Mouse (Mus musculus): ENCODE measurements around the gene Tac1. TPM values are rescaled to one million over a fixed set of nuclear protein-coding genes. Genes with fewer than 3 reads are reported as not detected.
"Not testable (repeated sequence)": the region's sequence is repeated elsewhere in the genome, so short reads cannot be mapped to it uniquely, and the experiment has no call there.

Tac1 gene
- total RNA-seq (2021), result 1 to 10 TPM; 5.9 to 8.3 TPM
- long read RNA-seq, experiment 1, partial matches to known transcripts, result 0 of 1 reads
- long read RNA-seq, experiment 1, other reads (novel, unspliced or antisense), result 1 of 1 reads
- long read RNA-seq, experiment 2, partial matches to known transcripts, result 0 of 2 reads
- long read RNA-seq, experiment 2, other reads (novel, unspliced or antisense), result 1 of 2 reads

- Histone ChIP-seq H3K4me3 (peak within 1 kb of the TSS; percentile 38), H3K27ac (no peak within 1 kb of the TSS)
- DNase-seq (ENCODE audit: low spot score in 2 of 2), result no peak
- TF ChIP-seq CTCF (conservative IDR thresholded peaks at IDR 0.05), result no peak
Observed at GRCm38 (mm10) chr6:7554829-7555391, at the start of gene Tac1. Gene Tac1, plus strand, starts transcription at chr6:7554879.

GRCm38 (mm10) chr6:7543511-7543910 lies 11.2 kb upstream of the Tac1 start:
- not testable (repeated sequence) for H3K27ac ChIP-seq; DNase-seq (ENCODE audit: low spot score in 2 of 2); H3K4me3 ChIP-seq

GRCm38 (mm10) chr6:7555688-7556476 lies 1.2 kb downstream of the Tac1 start:
- TF ChIP-seq CTCF (conservative IDR thresholded peaks at IDR 0.05), result no peak
- Histone ChIP-seq H3K27ac (no peak overlapping the region), H3K4me3 (no peak overlapping the region)
- DNase-seq (ENCODE audit: low spot score in 2 of 2), result no peak

- Histone ChIP-seq H3K27ac (no peak overlapping the region), H3K4me3 (no peak overlapping the region)
- no peak for DNase-seq (ENCODE audit: low spot score in 2 of 2)
- TF ChIP-seq CTCF (conservative IDR thresholded peaks at IDR 0.05), result no peak
Observed at GRCm38 (mm10) chr6:7558164-7558563, 3.5 kb downstream of the Tac1 start.

- H3K27ac ChIP-seq, result no peak overlapping the region
- DNase-seq (ENCODE audit: low spot score in 2 of 2), result no peak
- H3K4me3 ChIP-seq, result no peak overlapping the region
- no peak for TF ChIP-seq CTCF (conservative IDR thresholded peaks at IDR 0.05)
Observed at GRCm38 (mm10) chr6:7562524-7562923, 7.8 kb downstream of the Tac1 start.

- no peak for DNase-seq (ENCODE audit: low spot score in 2 of 2)
- no peak for TF ChIP-seq CTCF (conservative IDR thresholded peaks at IDR 0.05)
- H3K4me3 ChIP-seq, result no peak overlapping the region
- H3K27ac ChIP-seq, result no peak overlapping the region
Observed at GRCm38 (mm10) chr6:7564537-7564936, 9.9 kb downstream of the Tac1 start.

- TF ChIP-seq CTCF (conservative IDR thresholded peaks at IDR 0.05), result no peak
- H3K4me3 ChIP-seq, result no peak overlapping the region
- no peak for DNase-seq (ENCODE audit: low spot score in 2 of 2)
- H3K27ac ChIP-seq, result no peak overlapping the region
Observed at GRCm38 (mm10) chr6:7571144-7571543, 16.5 kb downstream of the Tac1 start.

GRCm38 (mm10) chr6:7578031-7578430 lies 23.4 kb downstream of the Tac1 start:
- no peak for TF ChIP-seq CTCF (conservative IDR thresholded peaks at IDR 0.05)
- H3K4me3 ChIP-seq, result no peak overlapping the region
- no peak for DNase-seq (ENCODE audit: low spot score in 2 of 2)
- no peak overlapping the region for H3K27ac ChIP-seq

GRCm38 (mm10) chr6:7594445-7594844 lies 39.8 kb downstream of the Tac1 start:
- Histone ChIP-seq H3K4me3 (no peak overlapping the region), H3K27ac (no peak overlapping the region)
- no peak for DNase-seq (ENCODE audit: low spot score in 2 of 2)
- no peak for TF ChIP-seq CTCF (conservative IDR thresholded peaks at IDR 0.05)

- no peak overlapping the region for H3K27ac ChIP-seq
- DNase-seq (ENCODE audit: low spot score in 2 of 2), result no peak
- no peak for TF ChIP-seq CTCF (conservative IDR thresholded peaks at IDR 0.05)
- no peak overlapping the region for H3K4me3 ChIP-seq
Observed at GRCm38 (mm10) chr6:7598416-7598815, 43.7 kb downstream of the Tac1 start.

GRCm38 (mm10) chr6:7600228-7600627 lies 45.5 kb downstream of the Tac1 start:
- DNase-seq (ENCODE audit: low spot score in 2 of 2), result no peak
- H3K27ac ChIP-seq, result no peak overlapping the region
- TF ChIP-seq CTCF (conservative IDR thresholded peaks at IDR 0.05), result peak; percentile 51
- no peak overlapping the region for H3K4me3 ChIP-seq

GRCm38 (mm10) chr6:7601353-7602094 lies 46.8 kb downstream of the Tac1 start:
- no peak for TF ChIP-seq CTCF (conservative IDR thresholded peaks at IDR 0.05)
- no peak overlapping the region for H3K4me3 ChIP-seq
- DNase-seq (ENCODE audit: low spot score in 2 of 2), result no peak

GRCm38 (mm10) chr6:7613676-7614075 lies 59.0 kb downstream of the Tac1 start:
- not testable (repeated sequence) for H3K4me3 ChIP-seq; DNase-seq (ENCODE audit: low spot score in 2 of 2); H3K27ac ChIP-seq

More at GRCm38 (mm10) chr6:7601353-7602094, 46.8 kb downstream of the Tac1 start:
- H3K27ac ChIP-seq, result no peak overlapping the region

Other genes with a start within 250 kb of the Tac1 start
- gene Asns, start 138.4 kb downstream of the Tac1 start, total RNA-seq (2021), result 10 to 100 TPM; 98.4 to 99.9 TPM

All from layer of hippocampus, adult 2 months (tissue).